Mouse (Mus musculus): ENCODE data around the gene Zfhx3.

Gene Zfhx3

DNA sequence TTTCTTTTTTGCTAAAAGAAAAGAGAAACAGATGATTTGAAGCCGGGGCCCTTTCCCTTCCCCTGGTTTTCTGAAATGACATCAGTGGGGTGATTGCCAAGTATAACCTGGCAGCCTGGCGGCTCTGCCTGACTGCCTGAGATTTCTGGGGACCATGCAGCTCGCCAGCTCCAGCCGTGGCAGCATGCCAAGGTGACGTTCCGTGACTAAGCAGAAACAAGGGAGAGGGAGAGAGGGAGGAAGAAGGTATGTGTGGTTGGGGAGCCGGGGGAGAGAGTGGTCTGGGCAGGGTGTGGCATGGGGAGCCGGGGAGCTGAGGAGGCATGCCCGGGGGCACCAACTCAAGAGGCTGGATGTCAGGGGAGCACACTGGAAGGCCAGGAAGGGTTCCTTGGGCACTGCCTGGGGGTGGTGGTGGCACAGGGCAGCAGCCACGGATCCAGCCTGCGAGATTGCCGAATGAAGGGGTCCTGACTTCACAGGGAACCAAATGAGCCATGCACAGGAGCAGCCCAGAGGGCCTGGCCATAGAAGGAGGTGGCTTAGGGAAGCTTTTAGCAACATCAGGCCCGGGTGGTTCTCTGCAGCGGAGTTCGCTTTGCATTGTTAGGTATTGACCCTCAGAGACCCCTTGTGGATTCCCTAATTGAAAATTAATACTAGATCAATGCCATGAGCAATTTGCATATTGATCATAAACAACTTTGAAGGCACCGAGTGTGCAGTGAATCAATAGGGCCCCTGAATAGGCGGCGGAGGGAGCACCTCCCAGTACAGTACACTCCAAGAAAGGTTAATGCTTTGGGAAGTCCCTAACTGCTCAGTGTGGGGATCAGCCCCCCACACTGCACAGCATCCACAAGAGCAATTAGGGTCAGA, 954.3 kb downstream of the Zfhx3 start:
- peak; percentile 77 to 84 for DNase-seq (ENCODE audit: low spot score in 2 of 2)

DNA sequence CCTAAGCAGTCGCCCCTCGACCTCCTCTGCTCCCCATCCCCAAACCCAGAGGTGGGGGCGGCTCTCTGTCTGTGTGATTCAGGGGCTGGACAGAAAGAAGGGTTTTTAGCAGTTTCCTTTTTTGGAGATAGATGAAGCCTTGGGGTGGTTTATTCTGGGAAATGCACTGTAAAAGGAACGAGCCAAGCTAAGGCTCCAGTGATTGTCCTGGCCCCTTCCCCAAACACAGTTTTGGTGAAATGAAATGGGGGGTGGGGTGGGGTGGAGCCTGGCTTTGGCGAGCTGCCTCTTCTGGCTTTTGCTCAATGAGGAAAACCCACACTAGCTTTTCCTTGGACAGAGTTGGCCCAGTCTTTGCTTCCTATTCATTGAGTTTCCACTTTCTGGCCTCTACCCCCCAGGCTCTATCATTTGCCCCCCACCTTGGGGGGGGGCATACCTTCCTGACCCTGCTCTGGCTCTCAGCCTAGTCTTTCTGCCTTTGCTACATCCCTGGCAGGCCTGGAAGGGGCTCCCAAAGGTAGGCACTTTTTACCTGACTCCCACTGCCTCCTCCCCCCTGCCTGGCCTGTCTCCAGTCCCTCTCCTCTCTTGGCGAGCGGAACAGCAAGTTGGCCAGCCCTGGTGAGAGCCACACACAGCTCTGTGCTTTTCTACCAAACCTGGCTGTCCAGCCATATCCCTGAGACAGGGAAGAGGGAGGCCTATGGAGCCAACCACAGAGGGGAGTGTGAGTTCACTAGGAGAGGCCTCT, 955.1 kb downstream of the Zfhx3 start:
- no peak for DNase-seq (ENCODE audit: low spot score in 2 of 2)

DNA sequence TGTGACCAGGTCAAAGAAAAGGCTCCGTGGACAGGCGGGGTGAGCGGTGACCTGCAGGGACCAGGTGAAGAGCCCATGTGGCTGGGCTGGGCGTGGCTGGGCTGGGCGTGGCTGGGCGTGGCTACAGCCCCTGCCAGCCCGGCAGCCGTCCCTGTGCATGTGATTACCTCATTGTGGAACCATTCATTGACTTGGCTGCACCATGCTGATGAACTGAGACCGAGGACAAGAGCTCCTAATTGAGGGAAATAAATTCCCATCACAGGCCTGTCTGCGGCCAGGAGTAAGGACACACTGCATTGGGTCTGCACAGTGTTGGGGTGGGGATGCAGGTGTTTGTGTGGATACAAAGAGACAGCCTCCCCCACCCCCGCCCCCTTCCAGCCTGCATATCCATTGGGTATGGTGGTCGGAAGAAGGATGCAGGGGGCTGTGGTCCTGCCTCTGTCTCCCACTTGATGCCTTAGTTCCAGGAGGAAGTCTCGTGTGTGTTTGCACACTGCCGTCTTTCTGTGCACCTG, 956.9 kb downstream of the Zfhx3 start:
- no peak for DNase-seq (ENCODE audit: low spot score in 2 of 2)

DNA sequence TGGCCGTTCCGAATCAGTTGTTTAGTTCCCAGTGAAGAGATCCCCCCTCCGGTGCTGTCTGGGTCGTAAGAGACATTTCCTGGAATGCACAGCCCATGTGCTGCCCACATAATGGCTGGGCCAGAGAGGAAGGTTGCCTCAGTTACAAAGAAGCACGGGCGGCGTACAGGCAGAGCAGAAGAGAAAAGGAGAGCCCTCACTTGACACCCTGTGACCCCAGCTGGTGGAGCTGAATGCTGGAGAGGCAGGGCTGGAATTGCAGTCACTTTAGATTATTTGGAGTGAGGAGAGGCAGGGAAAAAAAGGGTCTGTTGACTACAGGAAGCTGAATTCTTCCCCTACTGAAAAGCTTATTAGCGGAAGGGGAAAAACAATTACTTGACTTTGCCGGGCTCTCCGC, 958.1 kb downstream of the Zfhx3 start:
- no peak for DNase-seq (ENCODE audit: low spot score in 2 of 2)

DNA sequence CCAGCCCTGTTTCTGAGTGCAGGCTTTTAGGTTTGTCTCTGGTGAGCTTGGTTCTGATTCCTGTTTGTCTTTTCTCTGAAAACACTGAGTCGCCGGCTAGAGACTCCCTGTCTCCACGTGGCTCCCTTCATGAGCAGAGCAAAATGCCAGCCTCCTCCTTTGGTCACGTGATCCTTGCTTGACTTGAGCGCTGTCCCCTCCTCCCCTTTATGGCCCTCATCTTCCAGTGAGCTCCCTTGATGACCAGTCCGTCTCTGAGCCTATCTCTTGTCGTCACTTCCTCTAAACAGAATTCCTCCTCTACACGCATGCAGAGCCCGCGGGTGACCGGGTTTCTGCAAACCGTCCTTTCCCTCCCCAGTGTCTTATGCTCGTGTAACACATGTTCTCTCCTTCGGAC, 958.8 kb downstream of the Zfhx3 start:
- no peak for DNase-seq (ENCODE audit: low spot score in 2 of 2)

DNA sequence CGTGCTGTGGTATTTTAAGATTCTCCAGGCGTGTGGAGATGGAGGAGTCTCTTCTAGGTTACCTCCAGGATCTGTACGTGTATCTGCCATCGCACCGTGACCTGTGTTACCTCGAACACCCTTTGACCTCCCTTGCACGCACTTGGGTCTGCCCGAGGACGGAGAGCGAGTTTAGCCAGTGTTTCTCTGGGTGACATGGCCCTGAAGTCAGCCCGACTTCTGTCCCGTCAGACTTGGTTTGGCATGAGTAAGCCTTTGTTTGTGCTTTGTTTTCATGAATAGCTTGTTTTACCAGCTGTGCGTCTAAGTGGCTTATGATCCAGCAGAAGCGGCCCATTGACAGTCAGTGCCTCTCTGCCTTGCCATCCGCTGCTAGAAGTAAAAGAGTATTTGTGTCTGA, 961.1 kb downstream of the Zfhx3 start:
- DNase-seq (ENCODE audit: low spot score in 2 of 2): no peak

DNA sequence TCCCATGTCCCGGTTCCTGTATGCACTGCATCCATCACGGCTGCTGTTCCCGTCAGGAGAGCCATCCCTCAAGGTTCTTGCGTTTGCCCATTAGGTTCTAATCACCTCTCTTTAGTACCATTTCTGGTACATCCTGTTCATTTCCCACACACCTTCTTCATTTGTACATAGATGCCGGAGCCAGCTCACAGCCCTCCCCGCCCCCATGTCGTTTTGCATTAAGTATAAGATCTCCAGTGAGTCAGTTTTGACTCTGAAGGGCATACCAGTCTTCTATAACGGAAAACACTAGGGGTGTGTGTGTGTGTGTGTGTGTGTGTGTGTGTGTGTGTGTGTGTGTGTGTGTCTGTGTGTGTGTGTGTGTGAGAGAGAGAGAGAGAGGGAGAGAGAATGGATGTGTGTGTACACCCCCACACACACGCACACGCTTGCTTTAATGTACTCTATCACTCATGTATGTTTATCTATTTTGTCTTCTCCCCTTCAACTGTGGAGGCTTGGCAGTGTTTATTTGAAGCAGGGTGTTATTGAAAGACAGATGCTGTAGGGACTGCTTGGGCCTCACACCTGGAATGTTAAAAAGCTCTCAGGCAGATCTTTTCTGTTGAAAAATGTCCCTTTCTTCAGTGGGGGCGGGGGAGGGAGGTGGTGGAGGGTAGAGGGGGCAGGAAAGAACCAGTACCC, 962.0 kb downstream of the Zfhx3 start:
- DNase-seq (ENCODE audit: low spot score in 2 of 2): no peak

DNA sequence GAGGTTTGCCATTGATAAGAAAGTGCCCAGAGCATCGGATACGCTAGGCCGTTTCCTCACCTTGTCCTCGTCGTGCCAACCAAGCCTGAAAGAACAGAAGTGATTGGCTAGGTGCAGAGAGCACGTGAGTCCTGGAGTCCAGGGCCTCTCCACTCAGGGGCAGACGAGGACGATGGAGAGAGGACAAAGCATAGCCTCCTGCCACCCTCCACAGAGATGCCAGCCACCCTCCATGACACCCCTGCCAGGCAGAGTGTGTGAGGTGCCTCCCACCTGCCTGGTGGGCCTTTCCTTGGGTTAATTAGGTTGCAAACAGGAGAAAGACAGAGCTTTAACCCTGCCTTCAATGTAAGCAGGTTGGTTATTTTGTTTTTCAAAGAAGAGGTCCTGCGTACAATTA, 965.6 kb downstream of the Zfhx3 start:
- DNase-seq (ENCODE audit: low spot score in 2 of 2): no peak

DNA sequence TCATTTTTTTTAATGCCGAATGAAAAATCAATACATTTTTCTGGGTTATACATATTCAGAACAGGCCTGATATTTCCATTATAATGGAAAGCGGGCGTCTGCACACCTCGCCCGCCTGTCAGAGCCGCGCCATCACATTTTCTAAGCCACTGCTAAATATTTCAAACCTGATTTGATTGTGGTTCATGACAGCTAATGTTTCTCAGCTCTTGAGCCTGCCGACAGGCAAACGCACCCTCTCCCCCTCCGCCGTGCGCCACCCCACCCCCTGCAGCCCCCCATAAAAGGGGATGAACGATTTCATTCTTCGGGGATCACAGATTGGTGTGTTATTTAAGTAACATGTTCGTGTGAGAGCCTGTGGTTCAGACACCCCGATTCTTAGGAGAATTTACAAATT, 966.1 kb downstream of the Zfhx3 start:
- no peak for DNase-seq (ENCODE audit: low spot score in 2 of 2)

DNA sequence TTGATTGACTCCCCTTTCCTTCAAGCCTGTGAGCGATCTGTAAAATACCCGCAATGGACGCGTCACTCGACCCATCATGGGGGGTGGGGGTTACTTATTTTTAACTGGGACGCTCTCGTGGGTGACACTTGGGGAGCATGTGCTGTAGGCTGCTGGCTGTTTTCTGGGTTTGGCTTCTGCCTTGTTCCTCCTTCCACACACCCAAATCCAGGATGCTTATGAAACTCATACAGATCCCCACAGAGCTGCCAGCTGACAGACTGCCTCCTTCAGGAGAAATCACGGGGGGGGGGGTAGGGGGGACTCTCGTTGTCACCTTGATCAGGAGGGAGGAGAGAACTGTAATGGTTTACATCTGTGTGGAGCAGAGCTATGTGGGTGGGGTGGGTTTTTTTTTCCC, 966.6 kb downstream of the Zfhx3 start:
- DNase-seq (ENCODE audit: low spot score in 2 of 2): no peak

DNA sequence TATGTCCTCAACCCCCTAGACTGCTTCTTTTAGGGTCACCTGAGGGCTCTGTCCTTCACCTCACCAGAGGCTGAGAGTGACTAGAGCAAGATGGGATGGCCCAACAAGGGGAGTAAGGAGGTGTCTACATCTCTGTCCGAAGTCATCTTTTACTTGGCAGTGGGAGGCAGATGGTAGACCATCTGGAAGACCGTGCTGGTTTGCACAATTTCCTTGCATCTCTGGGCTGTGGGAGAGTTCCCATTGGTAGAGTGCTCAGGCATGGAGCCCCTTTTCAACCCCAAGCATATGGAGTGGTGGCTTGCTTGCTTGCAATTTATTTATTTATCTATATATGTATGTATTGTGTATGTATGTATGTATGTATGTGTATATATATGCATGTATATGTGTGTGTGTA, 967.0 kb downstream of the Zfhx3 start:
- DNase-seq (ENCODE audit: low spot score in 2 of 2): no peak

DNA sequence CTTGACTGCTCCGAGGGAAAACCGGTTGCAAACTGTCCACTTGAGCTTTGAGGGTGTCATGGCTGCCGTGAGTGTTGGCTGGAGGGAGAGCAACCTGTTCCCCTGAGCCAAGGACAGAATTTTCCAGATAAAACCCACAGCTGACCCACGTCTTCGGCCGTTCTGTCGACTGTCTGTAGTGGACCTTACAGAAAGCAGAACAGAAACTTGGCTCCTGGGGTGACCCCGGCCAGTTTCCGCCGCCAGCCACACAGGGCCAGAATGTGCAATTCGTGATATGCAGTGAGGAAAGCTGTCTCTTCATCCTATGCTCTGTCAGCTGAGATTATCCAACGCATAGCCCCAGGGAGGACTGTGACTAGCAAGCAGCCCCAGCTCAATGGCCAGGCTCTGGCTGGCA, 968.4 kb downstream of the Zfhx3 start:
- DNase-seq (ENCODE audit: low spot score in 2 of 2): peak; percentile 53 to 68

DNA sequence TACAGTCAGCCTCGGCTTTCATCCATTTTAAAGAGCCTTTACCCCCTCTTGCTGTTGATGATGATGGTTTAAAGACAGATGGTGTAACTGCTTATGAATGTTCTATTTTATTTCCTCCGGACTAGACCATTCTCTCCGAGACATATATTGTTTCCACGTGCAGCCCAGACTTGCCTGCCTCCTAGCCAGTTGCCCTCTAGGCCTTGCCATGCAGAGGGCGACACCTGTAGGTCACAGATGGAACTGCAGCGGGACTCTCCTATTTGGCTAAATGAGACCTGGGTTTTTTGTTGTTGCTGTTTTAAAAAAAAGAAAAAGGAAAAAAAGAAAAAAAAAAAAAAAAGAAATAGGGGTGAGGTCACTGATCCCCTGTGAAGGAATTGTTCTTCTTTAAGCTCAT, 969.1 kb downstream of the Zfhx3 start:
- DNase-seq (ENCODE audit: low spot score in 2 of 2): peak; percentile 68 to 85

DNA sequence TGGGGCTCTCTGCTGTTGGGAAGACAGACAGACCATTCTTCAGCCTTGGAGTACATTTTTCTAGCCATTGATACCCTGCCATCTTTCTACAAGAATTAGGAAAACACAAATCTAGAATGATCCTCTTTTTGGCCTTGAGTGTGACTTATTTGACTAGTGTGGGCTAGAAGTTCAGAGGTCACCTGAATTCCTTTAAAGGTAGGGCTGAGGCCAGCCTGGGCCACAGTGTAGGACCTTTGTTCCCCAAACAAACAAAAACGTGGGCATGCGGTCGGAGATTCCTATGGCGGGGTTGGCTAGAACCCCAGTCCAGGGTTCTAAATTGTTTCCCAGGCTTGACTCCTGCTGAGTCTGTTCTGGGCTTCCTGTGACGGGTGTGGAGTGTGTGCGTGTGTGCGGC, 970.6 kb downstream of the Zfhx3 start:
- no peak for DNase-seq (ENCODE audit: low spot score in 2 of 2)

DNA sequence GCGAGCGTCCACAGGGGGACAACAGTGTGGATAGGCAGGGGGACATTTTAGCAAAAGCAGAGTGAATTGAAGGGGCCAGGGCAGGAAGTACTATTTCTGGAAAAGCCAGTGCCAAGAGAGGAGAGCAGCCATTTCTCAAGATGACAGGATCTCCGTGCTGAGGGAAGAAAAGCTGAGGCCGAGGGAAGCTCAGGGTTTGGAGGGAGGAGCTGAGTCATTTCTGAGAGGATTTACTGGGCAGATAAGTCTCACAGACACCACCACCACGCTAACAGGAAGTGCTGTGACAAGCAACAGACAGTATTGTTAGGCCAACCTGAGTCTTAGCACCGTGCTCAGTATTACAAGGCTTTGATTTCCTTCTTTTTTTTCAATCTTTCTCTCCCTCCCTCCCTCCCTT, 973.0 kb downstream of the Zfhx3 start:
- no peak for DNase-seq (ENCODE audit: low spot score in 2 of 2)

DNA sequence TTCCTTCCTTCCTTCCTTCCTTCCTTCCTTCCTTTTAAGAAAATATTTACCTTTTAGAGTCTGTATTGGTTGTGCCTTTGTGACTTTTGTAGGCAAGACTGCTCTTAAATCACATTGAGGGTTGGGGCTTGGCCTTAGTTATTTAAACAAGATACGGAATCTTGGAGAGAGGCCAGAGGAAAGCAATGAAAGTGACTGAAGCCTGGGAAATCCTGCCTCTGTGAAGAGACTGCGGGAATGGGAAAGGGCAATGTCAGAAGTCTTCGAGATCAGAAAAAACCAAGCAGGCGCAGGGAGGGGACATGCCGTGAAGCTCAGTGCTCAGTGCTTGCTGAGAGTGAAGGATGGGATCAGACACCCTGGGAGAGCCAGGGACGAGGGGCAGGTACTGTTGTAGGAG, 973.4 kb downstream of the Zfhx3 start:
- DNase-seq (ENCODE audit: low spot score in 2 of 2): peak in 1 of 2 experiments; percentile 19

DNA sequence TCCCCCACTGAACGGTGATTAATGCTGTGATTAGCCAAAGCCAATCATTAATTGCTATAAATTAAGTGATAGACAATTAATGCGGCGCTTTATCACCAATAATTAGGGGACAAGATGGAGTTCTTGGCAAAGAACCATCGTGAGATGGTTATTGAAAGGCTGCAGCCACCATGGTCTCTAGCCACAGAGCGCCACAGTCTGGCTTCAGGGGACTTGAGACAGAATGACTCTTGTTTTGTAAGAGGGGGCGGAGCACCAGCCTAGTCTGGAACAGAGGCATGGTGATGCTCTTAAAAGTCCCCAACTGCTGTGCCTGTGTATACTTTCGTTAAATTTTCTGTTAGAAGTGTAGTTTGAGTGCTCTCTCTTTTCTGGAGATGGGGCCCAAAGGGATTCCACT, 977.7 kb downstream of the Zfhx3 start:
- DNase-seq (ENCODE audit: low spot score in 2 of 2): no peak

DNA sequence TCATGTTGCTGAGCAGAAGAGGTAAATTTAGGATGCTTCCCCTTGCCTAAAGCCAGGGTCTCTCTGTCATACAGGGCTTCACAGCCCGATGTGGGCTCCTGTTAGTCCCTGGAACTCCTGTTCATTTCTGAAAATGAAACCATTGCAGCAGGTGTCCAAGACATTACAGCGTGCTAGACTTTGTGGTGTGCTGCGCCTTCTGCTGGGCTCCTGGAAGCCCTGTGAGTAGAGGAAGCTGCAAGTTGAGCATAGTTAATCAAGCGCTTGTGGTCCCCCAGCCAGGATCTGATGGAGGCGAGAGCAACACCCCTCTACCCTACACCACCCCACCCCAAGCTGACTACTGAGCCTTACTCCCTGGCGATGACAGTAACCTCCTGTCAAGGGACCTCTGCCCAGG, 980.7 kb downstream of the Zfhx3 start:
- no peak for DNase-seq (ENCODE audit: low spot score in 2 of 2)

DNA sequence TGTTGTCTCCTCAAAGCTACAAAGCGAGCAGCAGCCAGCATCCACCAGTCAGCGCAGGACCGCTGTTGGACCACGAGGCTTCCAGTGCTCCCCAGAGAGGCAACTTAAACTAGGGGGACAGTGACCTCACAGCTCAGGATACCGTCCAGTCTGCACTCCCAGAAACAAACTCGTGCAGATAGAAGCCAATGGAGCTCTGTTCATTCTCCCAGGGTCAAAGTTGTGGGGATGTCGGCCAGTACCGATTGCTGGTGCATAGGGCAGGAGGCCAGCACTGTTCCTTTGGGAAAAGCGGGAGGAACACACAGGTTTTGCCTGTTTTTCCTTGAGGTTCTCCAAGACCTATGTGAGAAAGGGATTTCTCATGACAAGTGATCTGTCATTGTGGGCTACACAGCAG, 982.1 kb downstream of the Zfhx3 start:
- DNase-seq (ENCODE audit: low spot score in 2 of 2): peak; percentile 18 to 27

DNA sequence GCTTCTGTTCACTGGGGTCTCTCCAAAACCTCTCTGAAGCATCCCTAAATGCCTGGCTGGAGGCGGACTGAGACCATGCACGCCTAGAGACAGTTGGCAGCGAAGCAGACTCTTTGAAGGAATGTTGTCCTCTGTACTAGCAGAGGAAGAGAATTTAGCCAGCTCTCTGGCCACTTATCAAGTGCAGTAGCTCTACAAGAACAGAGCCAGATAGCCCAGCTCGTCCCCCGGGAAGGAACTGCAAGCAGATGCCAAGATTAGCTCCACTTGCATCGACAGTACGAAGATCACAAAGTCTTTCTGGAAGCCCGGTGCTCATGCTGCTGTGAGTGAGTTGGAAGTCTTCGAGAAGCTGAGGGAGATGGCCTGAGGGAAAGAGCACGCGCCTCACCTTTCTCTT, 983.7 kb downstream of the Zfhx3 start:
- DNase-seq (ENCODE audit: low spot score in 2 of 2): peak; percentile 70 to 79

DNA sequence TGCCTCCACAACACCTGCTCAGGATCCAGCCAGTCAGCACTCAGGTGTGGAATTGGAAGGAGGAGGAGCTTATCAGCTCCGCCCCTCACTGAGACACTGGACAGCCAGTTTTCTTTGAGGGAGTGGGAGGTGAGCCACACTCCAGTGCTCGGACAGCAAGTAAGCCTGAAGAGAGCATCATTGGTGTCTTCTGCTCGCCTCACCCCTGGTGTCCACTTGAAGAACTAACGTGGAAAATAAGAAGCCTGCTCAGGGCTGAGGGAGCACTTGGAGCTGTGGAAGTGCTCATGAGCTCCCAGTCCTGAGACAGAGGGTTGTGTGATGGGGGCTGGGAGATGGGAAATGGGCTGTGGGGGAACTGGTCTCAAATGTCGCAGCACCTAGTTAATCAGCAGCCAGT, 988.2 kb downstream of the Zfhx3 start:
- DNase-seq (ENCODE audit: low spot score in 2 of 2): no peak

DNA sequence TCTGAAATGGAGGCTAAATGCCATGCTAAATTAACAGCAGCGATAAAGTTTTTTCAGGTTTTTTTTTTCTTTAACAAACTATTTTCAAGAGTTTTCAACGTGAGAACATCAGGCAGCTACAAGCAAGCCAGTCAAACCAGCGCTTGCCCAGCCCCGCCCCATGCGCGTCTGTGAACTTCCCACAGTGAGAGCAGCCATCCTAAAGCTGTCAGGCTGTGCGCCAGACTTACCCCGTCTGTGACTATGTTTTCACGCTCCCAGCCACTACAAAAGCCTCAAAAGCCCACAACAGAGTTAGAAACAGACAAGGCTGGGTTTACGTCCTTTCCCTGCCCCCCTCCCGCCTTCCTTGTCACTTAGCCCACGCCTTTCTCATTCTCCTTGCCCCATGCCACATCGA, 989.4 kb downstream of the Zfhx3 start:
- DNase-seq (ENCODE audit: low spot score in 2 of 2): no peak

Measured in heart, adult 9 months (tissue).